Mouse (Mus musculus) CH12.LX (cell line): ENCODE data around the gene Snhg11. TPM values are rescaled to one million over a fixed set of nuclear protein-coding genes. Genes with fewer than 3 reads are reported as not detected.

ENCODE experiments used
- DNase-seq: peaks from one replicate; pipeline ENCODE4 v3.0.0-alpha.2; 2013; ENCODE audit errors: extremely low read depth
- H3K27ac ChIP-seq: 2 replicates; pipeline ENCODE4 v1.5.1; 2012; ENCODE audit warnings: low read depth, mild to moderate bottlenecking, control low read depth, moderate library complexity; ENCODE audit not compliant: insufficient read depth
- H3K27me3 ChIP-seq: replicated peaks from 2 replicates; pipeline ENCODE3; 2012; ENCODE audit warnings: inconsistent platforms
- H3K36me3 ChIP-seq, 2 experiments: replicated peaks in 1 of 2; 2 replicates each; pipeline versions ENCODE3 to v1.6.1; 2012; ENCODE audit warnings: inconsistent platforms in 1 of 2, low read length in 1 of 2, mild to moderate bottlenecking in 1 of 2, mixed read lengths in 1 of 2, moderate library complexity in 1 of 2; ENCODE audit not compliant: control insufficient read depth in 1 of 2, insufficient read depth in 1 of 2
- H3K4me1 ChIP-seq, 2 experiments: 2 replicates each; pipeline ENCODE4 v1.6.1; 2012; ENCODE audit warnings: inconsistent platforms in 1 of 2, moderate library complexity in 1 of 2; ENCODE audit not compliant: insufficient read depth in 2 of 2, control insufficient read depth in 1 of 2
- H3K4me2 ChIP-seq: 2 replicates; pipeline ENCODE4 v1.6.1; 2012; ENCODE audit warnings: low read depth, mild to moderate bottlenecking, control low read depth; ENCODE audit not compliant: poor library complexity, insufficient read depth, severe bottlenecking
- H3K4me3 ChIP-seq, 3 experiments: fragments of 150-350 bp in 1 of 3; sonication (generic) in 1 of 3; replicated peaks in 1 of 3; 2 replicates each; pipeline versions ENCODE3 to v1.5.1; 2011 to 2012; ENCODE audit warnings: low read depth in 2 of 3, low read length in 2 of 3, mild to moderate bottlenecking in 2 of 3, moderate library complexity in 2 of 3, control low read depth in 1 of 3, improper control_type of control experiment in 1 of 3, inconsistent platforms in 1 of 3, mixed read lengths in 1 of 3; ENCODE audit not compliant: poor library complexity in 1 of 3
- H3K79me2 ChIP-seq: replicated peaks from 2 replicates; pipeline ENCODE4 v1.6.1; 2012; ENCODE audit warnings: mild to moderate bottlenecking, moderate library complexity; ENCODE audit not compliant: control insufficient read depth, poor library complexity, insufficient read depth, severe bottlenecking; ENCODE audit errors: extremely low read depth
- H3K9ac ChIP-seq: 2 replicates; pipeline ENCODE4 v1.6.1; 2012; ENCODE audit warnings: low read depth, mild to moderate bottlenecking, control low read depth, moderate library complexity; ENCODE audit not compliant: insufficient read depth
- H3K9me3 ChIP-seq: replicated peaks from 2 replicates; pipeline ENCODE3; 2012; ENCODE audit warnings: low read length, inconsistent platforms, mixed read lengths
- HCFC1 ChIP-seq: IDR thresholded peaks from 2 replicates; pipeline ENCODE4 v1.6.1; 2012; ENCODE audit warnings: low read depth, mild to moderate bottlenecking, inconsistent platforms, low read length, improper control_type of control experiment
- KAT2A ChIP-seq: IDR thresholded peaks from 2 replicates; pipeline ENCODE4 v1.6.1; 2012; ENCODE audit warnings: low read length, improper control_type of control experiment, inconsistent platforms; ENCODE audit not compliant: insufficient replicate concordance
- MAFK ChIP-seq: IDR thresholded peaks from 2 replicates; pipeline ENCODE4 v1.6.1; 2011; ENCODE audit warnings: low read length, improper control_type of control experiment; ENCODE audit not compliant: insufficient replicate concordance
- NRF1 ChIP-seq: IDR thresholded peaks from 2 replicates; pipeline ENCODE4 v1.6.1; 2014; ENCODE audit warnings: low read depth, mild to moderate bottlenecking, inconsistent platforms, low read length, improper control_type of control experiment, moderate library complexity
- POLR2A ChIP-seq: IDR thresholded peaks from 2 replicates; pipeline ENCODE4 v1.6.1; 2011; ENCODE audit warnings: low read depth, mild to moderate bottlenecking, improper control_type of control experiment, low read length
- POLR2AphosphoS2 ChIP-seq: IDR thresholded peaks from 2 replicates; pipeline ENCODE4 v1.6.1; 2011; ENCODE audit warnings: low read depth, low read length, improper control_type of control experiment
- SIN3A ChIP-seq: IDR thresholded peaks from 2 replicates; pipeline ENCODE4 v1.6.1; 2012; ENCODE audit warnings: low read length, improper control_type of control experiment, inconsistent platforms
- USF1 ChIP-seq: IDR thresholded peaks from 2 replicates; pipeline ENCODE4 v1.6.1; 2014; ENCODE audit warnings: low read depth, mild to moderate bottlenecking, inconsistent platforms, low read length, improper control_type of control experiment
- ZKSCAN1 ChIP-seq: IDR thresholded peaks from 2 replicates; pipeline ENCODE4 v1.6.1; 2012; ENCODE audit warnings: low read depth, inconsistent platforms, low read length, improper control_type of control experiment, borderline replicate concordance
- ZMIZ1 ChIP-seq: IDR thresholded peaks from 2 replicates; pipeline ENCODE4 v1.6.1; 2012; ENCODE audit warnings: low read depth, mild to moderate bottlenecking, inconsistent platforms, low read length, improper control_type of control experiment
- ZNF384 ChIP-seq: IDR thresholded peaks from 2 replicates; pipeline ENCODE4 v1.6.1; 2012; ENCODE audit warnings: low read depth, low read length, improper control_type of control experiment, inconsistent platforms
- dilution Hi-C: fragments of 300-500 bp; cut with MboI; formaldehyde crosslinking; loops from 2 replicates; pipeline ENCODE4 v1.14.3; 2020; ENCODE audit warnings: low sequenced_read_pairs; ENCODE audit not compliant: extremely low pct_unique_long_range_greater_than_20kb, extremely low pct_ligation_motif_present
- in situ Hi-C: fragments of 300-500 bp; cut with MboI; formaldehyde crosslinking; loops from 3 replicates; pipeline ENCODE4 v1.14.3; 2019; ENCODE audit warnings: low sequenced_read_pairs, low pct_ligation_motif_present, low pct_unique_long_range_greater_than_20kb, mixed read lengths
- polyA plus RNA-seq: library from polyadenylated mRNA; unstranded; fragments of >175 nt; gene quantifications from 2 replicates; pipeline ENCODE4 v1.2.1, GENCODE M21; 2012; ENCODE audit warnings: low read depth; ENCODE audit not compliant: insufficient read length
- total RNA-seq, 2 experiments: library from RNA; depleted of rRNA; stranded (reverse); fragments of 300-350 nt in 1 of 2; fragments of >200 nt in 1 of 2; gene quantifications; 2 replicates each; pipeline ENCODE4 v1.2.3; 2012 to 2014

Snhg11 gene
- total and polyA plus RNA-seq, 3 experiments: 0.04 to 0.13 TPM; not detected in 1

- H3K9me3 ChIP-seq: no peaks in the 10 kb centered on the region
- peaks cover 61 to 90% of the 10 kb centered on the region in 2 experiments for H3K36me3 ChIP-seq
- no peak for TF ChIP-seq ZMIZ1
- TF ChIP-seq SIN3A: no peak
- no peak for TF ChIP-seq USF1
- TF ChIP-seq HCFC1: no peak
- TF ChIP-seq POLR2AphosphoS2: no peak
- no peak for TF ChIP-seq POLR2A
- no peak for TF ChIP-seq ZNF384
- no peak for TF ChIP-seq NRF1
- dilution Hi-C loops (no loop called here), in situ Hi-C loops (loop anchor here (10.0 to 25.0 kb wide), 2 partner anchors 151 to 281 kb away; no protein-coding TSS in a partner anchor)
- no peak overlapping the region for H3K27ac ChIP-seq
- H3K4me3 ChIP-seq: no peak overlapping the region
- no peak overlapping the region for H3K4me2 ChIP-seq
- H3K27me3 ChIP-seq: no peaks in the 10 kb centered on the region
- peaks cover 36% of the 10 kb centered on the region for H3K79me2 ChIP-seq
- peaks cover 13 to 42% of the 10 kb centered on the region in 2 experiments for H3K4me1 ChIP-seq
- DNase-seq: no peak
- no peak overlapping the region for H3K9ac ChIP-seq
Observed at GRCm38 (mm10) chr2:158356121-158356520, 19.3 kb upstream of the Snhg11 start.

GRCm38 (mm10) chr2:158359757-158360620 is 15.4 kb upstream of the Snhg11 start:
- Histone ChIP-seq H3K27me3 (no peaks in the 10 kb centered on the region), H3K4me3 (peak overlapping the region; percentile 72 to 98 (median 95)), H3K9ac (peak overlapping the region; percentile 79), H3K79me2 (peaks cover 38% of the 10 kb centered on the region), H3K4me2 (peak overlapping the region; percentile 52), H3K9me3 (no peaks in the 10 kb centered on the region), H3K36me3 (peaks cover 53 to 57% of the 10 kb centered on the region in 2 experiments), H3K27ac (no peak overlapping the region), H3K4me1 (peaks cover 13 to 46% of the 10 kb centered on the region in 2 experiments)
- no peak for TF ChIP-seq KAT2A
- no peak for TF ChIP-seq MAFK
- no peak for TF ChIP-seq ZKSCAN1
- TF ChIP-seq SIN3A: peak; percentile 55; the same call in 1 of the 2 replicates
- in situ Hi-C loops (loop anchor here (10.0 to 25.0 kb wide), 2 partner anchors 155 to 277 kb away; no protein-coding TSS in a partner anchor), dilution Hi-C loops (no loop called here)
- no peak for DNase-seq
